Mouse (Mus musculus): Measurements from ENCODE around the gene Tas2r110. TPM values are rescaled to one million over a fixed set of nuclear protein-coding genes. Genes with fewer than 3 reads are reported as not detected.

The Tas2r110 gene
- total RNA-seq (2023) = not detected

GRCm38 (mm10) chr6:132867708-132868107 lies at the start of gene Tas2r110:
Tas2r110 (plus strand) TSS chr6:132868008.

GRCm38 (mm10) chr6:132846842-132847241 lies 21.0 kb upstream of the Tas2r110 start, which contains the start of gene Tas2r123:
Tas2r123 (plus strand) TSS chr6:132847142.

DNA sequence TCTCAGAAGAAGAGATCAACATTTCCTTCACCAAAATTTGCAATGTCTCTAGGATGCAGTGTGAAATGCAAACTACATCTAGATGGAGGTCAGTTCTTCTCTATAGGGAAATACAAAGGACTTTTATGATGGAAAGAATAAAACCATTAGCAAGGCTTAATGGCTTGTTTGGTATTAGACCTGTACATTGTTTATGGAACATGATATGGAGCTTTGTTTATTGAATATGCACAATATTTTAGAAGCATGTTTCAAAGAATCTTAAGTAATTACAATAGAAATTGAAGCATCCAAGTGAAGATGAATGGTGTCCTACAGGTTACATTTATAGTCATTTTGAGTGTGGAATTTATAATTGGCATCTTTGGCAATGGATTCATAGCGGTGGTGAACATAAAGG lies 12.7 kb upstream of the Tas2r110 start, which contains the start of gene Tas2r116:
Gene Tas2r116 (plus strand): TSS at position 301 of the 400 bp plus-strand sequence.

GRCm38 (mm10) chr6:132892711-132893110 lies 24.9 kb downstream of the Tas2r110 start, which contains the start of gene Tas2r113:
Tas2r113 (plus strand) TSS chr6:132893011.

DNA sequence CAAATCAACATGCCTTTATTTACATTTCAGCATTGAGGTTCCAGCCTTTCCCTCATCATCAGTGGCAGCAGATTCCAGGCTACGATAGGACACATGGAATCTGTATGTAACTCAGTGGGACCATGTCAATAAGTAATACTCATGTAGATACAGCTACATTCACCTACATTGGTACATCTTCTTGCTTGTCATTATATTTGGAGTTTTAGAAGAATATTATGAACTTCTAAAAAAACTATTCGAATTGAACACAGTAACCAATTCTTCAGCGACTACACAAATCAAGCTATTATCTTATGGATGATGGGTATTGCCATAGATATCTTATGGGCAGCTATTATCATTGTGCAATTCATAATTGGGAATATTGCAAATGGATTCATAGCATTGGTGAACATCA lies 41.5 kb downstream of the Tas2r110 start, which contains the start of gene Tas2r125:
Gene Tas2r125 (plus strand): TSS at position 301 of the 400 bp plus-strand sequence.

Other genes with a start within 250 kb of the Tas2r110 start
- not detected for gene A630073D07Rik, start 216.5 kb upstream of the Tas2r110 start, total RNA-seq (2023)
- not detected for gene Tas2r120, start 211.1 kb upstream of the Tas2r110 start, total RNA-seq (2023)
- not detected for gene Tas2r121, start 167.0 kb upstream of the Tas2r110 start, total RNA-seq (2023)
- gene Tas2r122, start 156.1 kb upstream of the Tas2r110 start, total RNA-seq (2023) = not detected
- gene Tas2r115, start 130.0 kb upstream of the Tas2r110 start, total RNA-seq (2023) = not detected
- not detected for gene Tas2r124, start 113.3 kb upstream of the Tas2r110 start, total RNA-seq (2023)
- gene Tas2r102, start 105.9 kb upstream of the Tas2r110 start, total RNA-seq (2023) = not detected
- not detected for gene Tas2r136, start 89.8 kb upstream of the Tas2r110 start, total RNA-seq (2023)
- not detected for gene Tas2r117, start 65.2 kb upstream of the Tas2r110 start, total RNA-seq (2023)
- gene Tas2r123, start 20.9 kb upstream of the Tas2r110 start, total RNA-seq (2023) = not detected
- gene Tas2r116, start 12.6 kb upstream of the Tas2r110 start, total RNA-seq (2023) = not detected
- gene Tas2r113, start 25.0 kb downstream of the Tas2r110 start, total RNA-seq (2023) = not detected
- gene Tas2r125, start 41.6 kb downstream of the Tas2r110 start, total RNA-seq (2023) = not detected
- gene Tas2r129, start 83.1 kb downstream of the Tas2r110 start, total RNA-seq (2023) = not detected
- gene Tas2r131, start 89.9 kb downstream of the Tas2r110 start, total RNA-seq (2023) = not detected
- gene Tas2r109, start 113.0 kb downstream of the Tas2r110 start, total RNA-seq (2023) = not detected
- gene Tas2r103, start 169.1 kb downstream of the Tas2r110 start, total RNA-seq (2023) = not detected
- gene Tas2r140, start 187.8 kb downstream of the Tas2r110 start, total RNA-seq (2023) = not detected
- 1 to 10 TPM; 5.6 to 8.4 TPM for gene Smim10l1, start 236.9 kb downstream of the Tas2r110 start, total RNA-seq (2023)

All from neutrophil, adult 59 days (primary cell).